Mouse (Mus musculus): ENCODE data around the gene Cdc42ep4. TPM values are rescaled to one million over a fixed set of nuclear protein-coding genes. Genes with fewer than 3 reads are reported as not detected.

Cdc42ep4 gene
- total and polyA plus RNA-seq, 3 experiments = 2.3 to 8.1 (median 3.4) TPM

DNA sequence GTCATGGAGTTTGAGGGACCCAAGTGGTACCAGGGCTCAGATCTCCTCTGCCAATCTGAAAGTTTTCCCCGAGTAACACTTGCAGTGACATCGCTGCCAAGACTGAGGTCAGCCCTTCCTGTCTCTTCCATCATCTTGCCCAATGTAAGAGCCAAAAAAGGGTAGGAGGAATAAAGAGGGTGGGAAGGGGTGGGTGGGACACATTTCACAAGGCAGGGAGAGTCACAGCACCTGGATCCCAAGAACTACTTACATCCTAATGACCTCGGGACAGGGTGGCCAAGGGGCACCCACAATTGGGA, 14.2 kb downstream of the Cdc42ep4 start:
- H3K27ac ChIP-seq (ENCODE audit: insufficient read depth, low read depth) = no peak overlapping the region
- H3K36me3 ChIP-seq (replicated peaks in 1 of 2; ENCODE audit: control insufficient read depth in 1 of 2, insufficient read depth in 1 of 2, low read length in 1 of 2) = peaks cover 0 to 21% of the 10 kb centered on the region in 2 experiments
- in situ Hi-C loops (cut with MboI; ENCODE audit: low pct_ligation_motif_present, low pct_unique_long_range_greater_than_20kb, low sequenced_read_pairs) (no loop called here), dilution Hi-C loops (cut with MboI; ENCODE audit: extremely low pct_ligation_motif_present, extremely low pct_unique_long_range_greater_than_20kb, low sequenced_read_pairs) (no loop called here)
- no peaks in the 10 kb centered on the region for H3K79me2 ChIP-seq (replicated peaks; ENCODE audit: control insufficient read depth, extremely low read depth, insufficient read depth, poor library complexity, severe bottlenecking)
- TF ChIP-seq PAX5 (IDR thresholded peaks at IDR 0.05; ENCODE audit: low read length) (no peak), CTCF (conservative IDR thresholded peaks at IDR 0.05 in 1 of 2, IDR thresholded peaks at IDR 0.05 in 1 of 2; ENCODE audit: low read depth in 2 of 2, low read length in 2 of 2) (no peak), IRF4 (IDR thresholded peaks at IDR 0.05; ENCODE audit: low read depth, low read length) (no peak), USF1 (IDR thresholded peaks at IDR 0.05; ENCODE audit: low read depth, low read length) (no peak), UBTF (IDR thresholded peaks at IDR 0.05; ENCODE audit: low read depth, low read length) (no peak), CHD1 (IDR thresholded peaks at IDR 0.05; ENCODE audit: low read depth, low read length) (no peak), JUN (IDR thresholded peaks at IDR 0.05; ENCODE audit: insufficient read depth, low read depth, low read length) (no peak), CHD2 (IDR thresholded peaks at IDR 0.05; ENCODE audit: low read length) (no peak), JUND (conservative IDR thresholded peaks at IDR 0.05; ENCODE audit: low read depth, low read length) (no peak), KAT2A (IDR thresholded peaks at IDR 0.05; ENCODE audit: insufficient replicate concordance, low read length) (no peak), NRF1 (IDR thresholded peaks at IDR 0.05; ENCODE audit: low read depth, low read length) (no peak)
- no peak overlapping the region for H3K4me2 ChIP-seq (ENCODE audit: insufficient read depth, low read depth, poor library complexity, severe bottlenecking)
- H3K4me3 ChIP-seq (replicated peaks in 1 of 3; ENCODE audit: low read depth in 2 of 3, low read length in 2 of 3, poor library complexity in 1 of 3) = no peak overlapping the region
- H3K9me3 ChIP-seq (replicated peaks; ENCODE audit: low read length) = peaks cover 11% of the 10 kb centered on the region
- H3K27me3 ChIP-seq (replicated peaks) = no peaks in the 10 kb centered on the region
- H3K4me1 ChIP-seq (ENCODE audit: control insufficient read depth in 1 of 2, insufficient read depth in 2 of 2) = peaks cover 3 to 26% of the 10 kb centered on the region in 2 experiments; a peak in 3 of 4 replicates
- no peak overlapping the region for H3K9ac ChIP-seq (ENCODE audit: insufficient read depth, low read depth)
- no peak for DNase-seq (ENCODE audit: extremely low read depth)

DNA sequence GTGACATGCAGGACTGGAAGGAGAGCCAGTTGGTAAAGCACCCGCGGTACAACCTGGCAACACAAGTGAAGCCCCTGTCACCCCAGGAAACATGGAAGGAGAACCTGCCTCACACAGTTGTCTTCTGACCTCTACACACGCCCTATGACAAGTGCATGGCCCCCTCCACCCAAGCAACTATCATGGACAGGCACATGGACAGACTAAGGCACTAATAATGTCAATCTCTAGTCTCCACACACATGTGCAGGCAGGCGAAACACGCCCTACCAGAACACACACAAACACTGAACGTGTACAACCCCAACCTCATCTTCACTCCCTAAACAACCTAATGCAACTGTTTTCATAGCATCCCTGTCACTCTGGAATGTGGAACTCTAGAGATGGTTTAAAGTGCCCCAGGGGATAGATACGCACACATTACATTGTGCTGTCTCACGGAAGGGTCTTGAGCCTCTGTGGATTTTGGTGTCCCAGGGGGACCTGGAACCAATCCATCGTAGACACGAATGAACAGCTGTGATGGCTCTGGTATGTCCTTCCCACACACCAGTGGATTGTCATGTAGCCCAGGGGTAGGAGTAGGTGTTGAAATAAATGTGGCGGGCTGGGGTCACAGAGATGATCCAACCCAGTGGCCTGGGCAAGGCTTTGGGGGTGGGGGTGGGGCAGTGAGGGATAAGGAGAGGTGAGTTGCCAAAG, 14.7 kb downstream of the Cdc42ep4 start:
- H3K4me1 ChIP-seq (ENCODE audit: control insufficient read depth in 1 of 2, insufficient read depth in 2 of 2) = peaks cover 3 to 29% of the 10 kb centered on the region in 2 experiments; a peak in 3 of 4 replicates
- TF ChIP-seq CHD1 (IDR thresholded peaks at IDR 0.05; ENCODE audit: low read depth, low read length) = no peak
- no peak for TF ChIP-seq KAT2A (IDR thresholded peaks at IDR 0.05; ENCODE audit: insufficient replicate concordance, low read length)
- no peak for TF ChIP-seq MYC (IDR thresholded peaks at IDR 0.05; ENCODE audit: low read depth, low read length)
- no peak for TF ChIP-seq JUND (conservative IDR thresholded peaks at IDR 0.05; ENCODE audit: low read depth, low read length)
- no peak for TF ChIP-seq GABPA (IDR thresholded peaks at IDR 0.05; ENCODE audit: insufficient replicate concordance, low read depth, low read length)
- TF ChIP-seq HCFC1 (IDR thresholded peaks at IDR 0.05; ENCODE audit: low read depth, low read length) = no peak
- no peak for TF ChIP-seq RCOR1 (conservative IDR thresholded peaks at IDR 0.05; ENCODE audit: low read depth, low read length)
- no peak for TF ChIP-seq SMC3 (IDR thresholded peaks at IDR 0.05; ENCODE audit: low read depth, low read length)
- TF ChIP-seq MXI1 (IDR thresholded peaks at IDR 0.05; ENCODE audit: low read depth, low read length) = no peak
- DNase-seq (ENCODE audit: extremely low read depth) = no peak
- no peaks in the 10 kb centered on the region for H3K79me2 ChIP-seq (replicated peaks; ENCODE audit: control insufficient read depth, extremely low read depth, insufficient read depth, poor library complexity, severe bottlenecking)
- no peak overlapping the region for H3K4me2 ChIP-seq (ENCODE audit: insufficient read depth, low read depth, poor library complexity, severe bottlenecking)
- in situ Hi-C loops (cut with MboI; ENCODE audit: low pct_ligation_motif_present, low pct_unique_long_range_greater_than_20kb, low sequenced_read_pairs) (no loop called here), dilution Hi-C loops (cut with MboI; ENCODE audit: extremely low pct_ligation_motif_present, extremely low pct_unique_long_range_greater_than_20kb, low sequenced_read_pairs) (no loop called here)
- H3K36me3 ChIP-seq (replicated peaks in 1 of 2; ENCODE audit: control insufficient read depth in 1 of 2, insufficient read depth in 1 of 2, low read length in 1 of 2) = peaks cover 0 to 19% of the 10 kb centered on the region in 2 experiments
- H3K9ac ChIP-seq (ENCODE audit: insufficient read depth, low read depth) = no peak overlapping the region
- H3K4me3 ChIP-seq (replicated peaks in 1 of 3; ENCODE audit: low read depth in 2 of 3, low read length in 2 of 3, poor library complexity in 1 of 3) = no peak overlapping the region
- no peak overlapping the region for H3K27ac ChIP-seq (ENCODE audit: insufficient read depth, low read depth)
- H3K9me3 ChIP-seq (replicated peaks; ENCODE audit: low read length) = peaks cover 11% of the 10 kb centered on the region
- no peaks in the 10 kb centered on the region for H3K27me3 ChIP-seq (replicated peaks)
